Mouse (Mus musculus): ENCODE measurements around the gene Nckipsd. TPM values are rescaled to one million over a fixed set of nuclear protein-coding genes. Genes with fewer than 3 reads are reported as not detected.
A peak's percentile ranks its signal among the peaks of the same experiment; 100 is the strongest.

Gene Nckipsd
- total RNA-seq (2014; rRNA removed) (33.6 and 72.6 TPM in 2 replicates), polyA plus RNA-seq (2015; fragmentation: Nextera tagmentation; extraction: Ambion mirVana) (22.8 and 23.5 TPM in 2 replicates)

- H3K4me1 ChIP-seq (ENCODE audit: insufficient read depth, low read length), result peaks cover 12% of the 10 kb centered on the region
- ATAC-seq, result peak; percentile 90
- peak within 1 kb of the TSS; percentile 94 for H3K4me2 ChIP-seq (ENCODE audit: low read depth, low read length)
- peaks cover 50% of the 10 kb centered on the region for H3K36me3 ChIP-seq (ENCODE audit: insufficient read depth, low read length)
- DNase-seq (ENCODE audit: low spot score), result peak; percentile 97
- peak within 1 kb of the TSS; percentile 78 for H3K9ac ChIP-seq (replicated peaks; ENCODE audit: low read length)
- H3K4me3 ChIP-seq (ENCODE audit: low read length), result peak within 1 kb of the TSS; percentile 68
- no peaks in the 10 kb centered on the region for H3K27me3 ChIP-seq (ENCODE audit: insufficient read depth, low read length)
- peak; percentile 77 for TF ChIP-seq CTCF (IDR thresholded peaks at IDR 0.05; ENCODE audit: low read depth)
- H3K27ac ChIP-seq, result peak within 1 kb of the TSS; percentile 70
- WGBS, result under 1% methylated on average over 59 of the region's 62 CpGs
- no peaks in the 10 kb centered on the region for H3K9me3 ChIP-seq (ENCODE audit: low read length)
These were observed at the start of gene Nckipsd for GRCm38 (mm10) chr9:108808163-108808665. TSS of gene Nckipsd (plus strand) at chr9:108808368.

DNA sequence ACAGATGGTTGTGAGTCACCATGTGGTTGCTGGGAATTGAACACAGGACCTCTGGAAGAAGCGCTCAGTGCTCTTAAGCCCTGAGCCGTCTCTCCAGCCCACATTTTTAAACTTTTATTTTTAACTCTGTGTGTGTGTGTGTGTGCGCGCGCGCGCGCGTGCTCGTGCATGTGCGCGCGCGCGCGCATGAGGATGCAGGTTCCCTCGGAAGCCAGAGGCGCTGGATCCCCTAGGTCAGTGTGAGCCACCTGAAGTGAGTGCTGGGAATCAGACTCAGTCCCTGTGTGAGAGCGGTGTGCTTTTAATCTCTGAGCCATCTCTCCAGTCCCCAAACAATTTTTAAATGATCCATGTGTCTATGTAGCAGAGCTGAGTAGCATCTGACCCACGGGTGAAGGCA, 49.0 kb upstream of the Nckipsd start:
- ATAC-seq (no peak), DNase-seq (ENCODE audit: low spot score) (no peak)
- WGBS, result 96% methylated on average over 20 of the region's 20 CpGs
- Histone ChIP-seq H3K4me1 (ENCODE audit: insufficient read depth, low read length) (no peaks in the 10 kb centered on the region), H3K36me3 (ENCODE audit: insufficient read depth, low read length) (no peaks in the 10 kb centered on the region), H3K27ac (no peak overlapping the region), H3K27me3 (ENCODE audit: insufficient read depth, low read length) (no peaks in the 10 kb centered on the region), H3K4me3 (ENCODE audit: low read length) (no peak overlapping the region), H3K9ac (replicated peaks; ENCODE audit: low read length) (no peak overlapping the region), H3K4me2 (ENCODE audit: low read depth, low read length) (no peak overlapping the region), H3K9me3 (ENCODE audit: low read length) (no peaks in the 10 kb centered on the region)
- TF ChIP-seq CTCF (IDR thresholded peaks at IDR 0.05; ENCODE audit: low read depth), result no peak

DNA sequence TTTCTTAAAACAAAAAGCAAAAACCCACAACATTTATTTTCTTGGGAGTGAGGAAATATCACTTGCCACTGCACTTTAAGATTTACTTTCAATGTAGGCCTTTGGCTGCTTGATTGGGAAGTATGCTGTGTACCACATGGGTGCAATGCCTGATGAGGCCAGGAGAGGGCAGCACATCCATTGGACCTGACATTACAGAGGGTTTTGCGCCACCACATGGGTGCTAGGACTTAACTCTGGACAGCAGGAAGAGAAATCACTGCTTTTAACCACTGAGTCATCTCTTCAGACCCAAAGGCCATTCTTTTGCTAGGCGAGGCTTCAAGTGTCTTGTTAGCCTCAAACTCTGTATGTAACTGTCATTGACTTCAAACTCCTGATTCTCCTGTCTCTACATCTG, 48.4 kb upstream of the Nckipsd start:
- H3K9me3 ChIP-seq (ENCODE audit: low read length), result no peaks in the 10 kb centered on the region
- peak; percentile 27 for DNase-seq (ENCODE audit: low spot score)

DNA sequence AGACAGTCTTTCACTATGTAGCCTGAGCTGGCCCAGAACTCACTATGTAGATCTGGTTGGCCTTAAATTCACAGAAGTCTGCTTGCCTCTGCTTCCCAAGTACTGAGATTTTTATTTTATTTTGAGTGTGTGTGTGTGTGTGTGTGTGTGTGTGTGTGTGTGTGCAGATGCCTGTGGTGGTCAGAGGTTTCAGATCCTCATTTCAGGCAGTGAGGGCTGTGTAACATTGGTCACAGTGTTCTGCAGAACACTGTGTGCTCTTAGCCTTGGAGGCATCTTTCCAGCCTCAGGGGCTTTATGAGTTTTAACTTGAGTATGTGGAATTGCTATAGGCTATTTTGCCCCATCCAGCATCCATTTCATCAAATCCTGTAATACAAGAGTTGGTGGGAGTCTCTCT, 46.6 kb upstream of the Nckipsd start:
- no peak overlapping the region for H3K9ac ChIP-seq (replicated peaks; ENCODE audit: low read length)
- no peaks in the 10 kb centered on the region for H3K36me3 ChIP-seq (ENCODE audit: insufficient read depth, low read length)
- no peak for TF ChIP-seq CTCF (IDR thresholded peaks at IDR 0.05; ENCODE audit: low read depth)
- ATAC-seq, result no peak
- no peak for DNase-seq (ENCODE audit: low spot score)
- no peaks in the 10 kb centered on the region for H3K9me3 ChIP-seq (ENCODE audit: low read length)
- no peak overlapping the region for H3K4me2 ChIP-seq (ENCODE audit: low read depth, low read length)
- H3K27me3 ChIP-seq (ENCODE audit: insufficient read depth, low read length), result no peaks in the 10 kb centered on the region
- H3K27ac ChIP-seq, result no peak overlapping the region
- no peaks in the 10 kb centered on the region for H3K4me1 ChIP-seq (ENCODE audit: insufficient read depth, low read length)
- no peak overlapping the region for H3K4me3 ChIP-seq (ENCODE audit: low read length)

More for the DNA sequence above, 48.4 kb upstream of the Nckipsd start:
- Histone ChIP-seq H3K4me3 (ENCODE audit: low read length) (no peak overlapping the region), H3K36me3 (ENCODE audit: insufficient read depth, low read length) (no peaks in the 10 kb centered on the region), H3K4me2 (ENCODE audit: low read depth, low read length) (no peak overlapping the region), H3K9ac (replicated peaks; ENCODE audit: low read length) (no peak overlapping the region), H3K4me1 (ENCODE audit: insufficient read depth, low read length) (no peaks in the 10 kb centered on the region), H3K27me3 (ENCODE audit: insufficient read depth, low read length) (no peaks in the 10 kb centered on the region), H3K27ac (no peak overlapping the region)
- peak; percentile 73 for TF ChIP-seq CTCF (IDR thresholded peaks at IDR 0.05; ENCODE audit: low read depth)
- ATAC-seq, result no peak
- WGBS, result 57% methylated on average over 2 of the region's 2 CpGs

- Histone ChIP-seq H3K4me3 (ENCODE audit: low read length) (no peak overlapping the region), H3K4me1 (ENCODE audit: insufficient read depth, low read length) (no peaks in the 10 kb centered on the region), H3K4me2 (ENCODE audit: low read depth, low read length) (no peak overlapping the region), H3K9ac (replicated peaks; ENCODE audit: low read length) (no peak overlapping the region), H3K27me3 (ENCODE audit: insufficient read depth, low read length) (no peaks in the 10 kb centered on the region), H3K36me3 (ENCODE audit: insufficient read depth, low read length) (no peaks in the 10 kb centered on the region), H3K27ac (no peak overlapping the region), H3K9me3 (ENCODE audit: low read length) (no peaks in the 10 kb centered on the region)
- DNase-seq (ENCODE audit: low spot score), result no peak
- TF ChIP-seq CTCF (IDR thresholded peaks at IDR 0.05; ENCODE audit: low read depth), result no peak
- ATAC-seq, result no peak
- 73% methylated on average over 10 of the region's 10 CpGs for WGBS
These were observed 43.2 kb upstream of the Nckipsd start for GRCm38 (mm10) chr9:108764971-108765370.

- no peak for ATAC-seq
- H3K4me2 ChIP-seq (ENCODE audit: low read depth, low read length), result no peak overlapping the region
- no peak overlapping the region for H3K4me3 ChIP-seq (ENCODE audit: low read length)
- no peaks in the 10 kb centered on the region for H3K27me3 ChIP-seq (ENCODE audit: insufficient read depth, low read length)
- peaks cover 3% of the 10 kb centered on the region; the same call in 1 of the 2 replicates for H3K9me3 ChIP-seq (ENCODE audit: low read length)
- no peak for TF ChIP-seq CTCF (IDR thresholded peaks at IDR 0.05; ENCODE audit: low read depth)
- no peak overlapping the region for H3K27ac ChIP-seq
- no peak for DNase-seq (ENCODE audit: low spot score)
- WGBS, result 86% methylated on average over 4 of the region's 4 CpGs
- no peaks in the 10 kb centered on the region for H3K36me3 ChIP-seq (ENCODE audit: insufficient read depth, low read length)
- no peaks in the 10 kb centered on the region for H3K4me1 ChIP-seq (ENCODE audit: insufficient read depth, low read length)
- H3K9ac ChIP-seq (replicated peaks; ENCODE audit: low read length), result no peak overlapping the region
These were observed 31.6 kb upstream of the Nckipsd start for GRCm38 (mm10) chr9:108776614-108777013.

- TF ChIP-seq CTCF (IDR thresholded peaks at IDR 0.05; ENCODE audit: low read depth), result no peak
These were observed 30.9 kb upstream of the Nckipsd start for GRCm38 (mm10) chr9:108777276-108777675.

More at GRCm38 (mm10) chr9:108777276-108777675, 30.9 kb upstream of the Nckipsd start:
- Histone ChIP-seq H3K4me3 (ENCODE audit: low read length) (no peak overlapping the region), H3K36me3 (ENCODE audit: insufficient read depth, low read length) (no peaks in the 10 kb centered on the region), H3K9ac (replicated peaks; ENCODE audit: low read length) (no peak overlapping the region), H3K27me3 (ENCODE audit: insufficient read depth, low read length) (no peaks in the 10 kb centered on the region), H3K9me3 (ENCODE audit: low read length) (peaks cover 3% of the 10 kb centered on the region; the same call in 1 of the 2 replicates), H3K4me2 (ENCODE audit: low read depth, low read length) (no peak overlapping the region), H3K27ac (no peak overlapping the region), H3K4me1 (ENCODE audit: insufficient read depth, low read length) (no peaks in the 10 kb centered on the region)
- DNase-seq (ENCODE audit: low spot score) (no peak), ATAC-seq (no peak)
- 88% methylated on average over 4 of the region's 4 CpGs for WGBS
